Mouse (Mus musculus) lung, embryonic 15.5 days (tissue): ENCODE results near the gene Rhbdl3. TPM values are rescaled to one million over a fixed set of nuclear protein-coding genes. Genes with fewer than 3 reads are reported as not detected.

Source experiments
- ATAC-seq: fragments of 200-750 bp; cut with Nextera tagmentation; 2 replicates; pipeline ENCODE4 v1.8.0; 2017; ENCODE audit warnings: moderate number of reproducible peaks, borderline replicate concordance; ENCODE audit not compliant: low FRiP score, low TSS enrichment; ENCODE audit errors: extremely low read depth
- H3K27ac ChIP-seq: fragments of 300-500 bp; sonication (generic); 2 replicates; pipeline ENCODE4 v1.5.1; 2015; ENCODE audit warnings: moderate library complexity, mild to moderate bottlenecking, inconsistent platforms
- H3K27me3 ChIP-seq: fragments of 300-500 bp; sonication (generic); 2 replicates; pipeline ENCODE4 v1.6.1; 2015; ENCODE audit warnings: inconsistent platforms
- H3K36me3 ChIP-seq: fragments of 300-500 bp; sonication (generic); 2 replicates; pipeline ENCODE4 v1.6.1; 2015; ENCODE audit warnings: inconsistent platforms
- H3K4me1 ChIP-seq: fragments of 300-500 bp; sonication (generic); 2 replicates; pipeline ENCODE4 v1.6.1; 2015; ENCODE audit warnings: inconsistent platforms
- H3K4me2 ChIP-seq: fragments of 300-500 bp; sonication (generic); 2 replicates; pipeline ENCODE4 v1.6.1; 2015; ENCODE audit warnings: inconsistent platforms, mild to moderate bottlenecking, moderate library complexity
- H3K4me3 ChIP-seq: fragments of 300-500 bp; sonication (generic); 2 replicates; pipeline ENCODE4 v1.5.1; 2015; ENCODE audit warnings: mild to moderate bottlenecking, inconsistent platforms
- H3K9ac ChIP-seq: fragments of 300-500 bp; sonication (generic); 2 replicates; pipeline ENCODE4 v1.6.1; 2015; ENCODE audit warnings: inconsistent platforms
- H3K9me3 ChIP-seq: fragments of 300-500 bp; sonication (generic); 2 replicates; pipeline ENCODE4 v1.6.1; 2016; ENCODE audit warnings: inconsistent platforms
- WGBS: fragments of 180-500 bp; shearing (Covaris S2); methylation state at CpG from one replicate; pipeline ENCODE4 v1.1.7; 2015; 5-methylcytosine and 5-hydroxymethylcytosine counted together
- polyA plus RNA-seq: library from polyadenylated mRNA; unstranded; fragments of >200 nt; fragmentation: Nextera tagmentation; extraction: Ambion mirVana; gene quantifications from 2 replicates; pipeline ENCODE4 v1.2.1, GENCODE M21; 2015

Gene Rhbdl3
- polyA plus RNA-seq: 1.5 and 2.4 TPM in 2 replicates

- Histone ChIP-seq H3K4me2 (peak within 1 kb of the TSS; percentile 99), H3K4me1 (peaks cover 32% of the 10 kb centered on the region), H3K9me3 (no peaks in the 10 kb centered on the region), H3K36me3 (no peaks in the 10 kb centered on the region), H3K9ac (peak within 1 kb of the TSS; percentile 42), H3K27ac (no peak within 1 kb of the TSS), H3K27me3 (peaks cover 52% of the 10 kb centered on the region), H3K4me3 (peak within 1 kb of the TSS; percentile 57)
- peak; percentile 74 for ATAC-seq
- WGBS: 0% methylated on average over 58 of the region's 81 CpGs
These were observed at the start of gene Rhbdl3 for GRCm38 (mm10) chr11:80300551-80301315. TSS of gene Rhbdl3 (plus strand) at chr11:80300912.

- WGBS: 88% methylated on average over 8 of the region's 8 CpGs
- Histone ChIP-seq H3K4me2 (no peak overlapping the region), H3K36me3 (peaks cover 29% of the 10 kb centered on the region), H3K9me3 (no peaks in the 10 kb centered on the region), H3K4me3 (no peak overlapping the region), H3K9ac (no peak overlapping the region), H3K27ac (no peak overlapping the region), H3K4me1 (no peaks in the 10 kb centered on the region), H3K27me3 (no peaks in the 10 kb centered on the region)
- no peak for ATAC-seq
These were observed 36.6 kb upstream of the Rhbdl3 start for GRCm38 (mm10) chr11:80264137-80264536.

- H3K27me3 ChIP-seq: no peaks in the 10 kb centered on the region
- WGBS: 72% methylated on average over 5 of the region's 5 CpGs
- H3K27ac ChIP-seq: no peak overlapping the region
- H3K4me3 ChIP-seq: no peak overlapping the region
- peaks cover 4% of the 10 kb centered on the region; the same call in 1 of the 2 replicates for H3K36me3 ChIP-seq
- no peak overlapping the region for H3K9ac ChIP-seq
- no peak overlapping the region for H3K4me2 ChIP-seq
- H3K4me1 ChIP-seq: no peaks in the 10 kb centered on the region
- ATAC-seq: no peak
- no peaks in the 10 kb centered on the region for H3K9me3 ChIP-seq
These were observed 29.6 kb upstream of the Rhbdl3 start for GRCm38 (mm10) chr11:80271096-80271495.

GRCm38 (mm10) chr11:80275011-80275410, 25.7 kb upstream of the Rhbdl3 start:
- no peak for ATAC-seq

GRCm38 (mm10) chr11:80278054-80278453, 22.7 kb upstream of the Rhbdl3 start:
- H3K9me3 ChIP-seq: no peaks in the 10 kb centered on the region
- H3K4me1 ChIP-seq: no peaks in the 10 kb centered on the region
- H3K27me3 ChIP-seq: no peaks in the 10 kb centered on the region
- no peak overlapping the region for H3K4me3 ChIP-seq
- H3K27ac ChIP-seq: no peak overlapping the region
- H3K36me3 ChIP-seq: no peaks in the 10 kb centered on the region
- WGBS: 63% methylated on average over 2 of the region's 2 CpGs
- no peak for ATAC-seq
- H3K9ac ChIP-seq: no peak overlapping the region
- H3K4me2 ChIP-seq: no peak overlapping the region

More at GRCm38 (mm10) chr11:80275011-80275410, 25.7 kb upstream of the Rhbdl3 start:
- no peaks in the 10 kb centered on the region for H3K9me3 ChIP-seq
- no peak overlapping the region for H3K27ac ChIP-seq
- H3K9ac ChIP-seq: no peak overlapping the region
- WGBS: 52% methylated on average over 3 of the region's 3 CpGs
- no peaks in the 10 kb centered on the region for H3K27me3 ChIP-seq
- no peak overlapping the region for H3K4me3 ChIP-seq
- no peaks in the 10 kb centered on the region for H3K36me3 ChIP-seq
- no peaks in the 10 kb centered on the region for H3K4me1 ChIP-seq
- no peak overlapping the region for H3K4me2 ChIP-seq

- Histone ChIP-seq H3K4me1 (no peaks in the 10 kb centered on the region), H3K9ac (no peak overlapping the region), H3K9me3 (no peaks in the 10 kb centered on the region), H3K4me2 (no peak overlapping the region), H3K4me3 (no peak overlapping the region), H3K36me3 (no peaks in the 10 kb centered on the region), H3K27me3 (no peaks in the 10 kb centered on the region), H3K27ac (no peak overlapping the region)
- ATAC-seq: no peak
- WGBS: 61% methylated on average over 3 of the region's 3 CpGs
These were observed 16.9 kb upstream of the Rhbdl3 start for GRCm38 (mm10) chr11:80283786-80284185.

GRCm38 (mm10) chr11:80284641-80285040, 16.1 kb upstream of the Rhbdl3 start:
- WGBS: 35% methylated on average over 6 of the region's 6 CpGs
- Histone ChIP-seq H3K4me2 (no peak overlapping the region), H3K36me3 (no peaks in the 10 kb centered on the region), H3K4me1 (peaks cover 4% of the 10 kb centered on the region), H3K27me3 (no peaks in the 10 kb centered on the region), H3K27ac (no peak overlapping the region), H3K9me3 (no peaks in the 10 kb centered on the region), H3K4me3 (no peak overlapping the region), H3K9ac (no peak overlapping the region)
- no peak for ATAC-seq

- Histone ChIP-seq H3K9ac (no peak overlapping the region), H3K36me3 (no peaks in the 10 kb centered on the region), H3K4me1 (peaks cover 13% of the 10 kb centered on the region), H3K4me3 (no peak overlapping the region), H3K27me3 (no peaks in the 10 kb centered on the region; the same call in 1 of the 2 replicates), H3K4me2 (no peak overlapping the region), H3K27ac (no peak overlapping the region), H3K9me3 (no peaks in the 10 kb centered on the region)
- WGBS: 18% methylated on average over 5 of the region's 5 CpGs
- no peak for ATAC-seq
These were observed 13.6 kb upstream of the Rhbdl3 start for GRCm38 (mm10) chr11:80287150-80287549.

- Histone ChIP-seq H3K27me3 (no peaks in the 10 kb centered on the region; the same call in 1 of the 2 replicates), H3K9me3 (no peaks in the 10 kb centered on the region), H3K4me2 (peak overlapping the region; percentile 48), H3K4me1 (peaks cover 13% of the 10 kb centered on the region), H3K4me3 (no peak overlapping the region), H3K36me3 (no peaks in the 10 kb centered on the region), H3K9ac (no peak overlapping the region), H3K27ac (0 out of 2 replicates have a peak overlapping the region, but pooled peaks have one; percentile 20)
- 2% methylated on average over 23 of the region's 23 CpGs for WGBS
- ATAC-seq: peak; percentile 86
These were observed 10.8 kb upstream of the Rhbdl3 start for GRCm38 (mm10) chr11:80289701-80290445.

GRCm38 (mm10) chr11:80291004-80291403, 9.7 kb upstream of the Rhbdl3 start:
- no peak for ATAC-seq
- Histone ChIP-seq H3K27ac (no peak overlapping the region), H3K9me3 (no peaks in the 10 kb centered on the region), H3K4me2 (no peak overlapping the region), H3K27me3 (peaks cover 11% of the 10 kb centered on the region), H3K9ac (no peak overlapping the region), H3K4me1 (peaks cover 23% of the 10 kb centered on the region), H3K4me3 (no peak overlapping the region), H3K36me3 (no peaks in the 10 kb centered on the region)
- 78% methylated on average over 2 of the region's 2 CpGs for WGBS

- WGBS: 58% methylated on average over 7 of the region's 7 CpGs
- H3K27ac ChIP-seq: no peak overlapping the region
- H3K9me3 ChIP-seq: no peaks in the 10 kb centered on the region
- H3K36me3 ChIP-seq: no peaks in the 10 kb centered on the region
- H3K27me3 ChIP-seq: peaks cover 17% of the 10 kb centered on the region
- no peak for ATAC-seq
- H3K9ac ChIP-seq: no peak overlapping the region
- no peak overlapping the region for H3K4me3 ChIP-seq
- peaks cover 23% of the 10 kb centered on the region for H3K4me1 ChIP-seq
- H3K4me2 ChIP-seq: no peak overlapping the region
These were observed 8.2 kb upstream of the Rhbdl3 start for GRCm38 (mm10) chr11:80292463-80292862.

- Histone ChIP-seq H3K36me3 (no peaks in the 10 kb centered on the region), H3K9ac (no peak overlapping the region), H3K27me3 (peaks cover 32% of the 10 kb centered on the region), H3K4me1 (peaks cover 25% of the 10 kb centered on the region), H3K9me3 (no peaks in the 10 kb centered on the region), H3K4me2 (no peak overlapping the region), H3K4me3 (no peak overlapping the region), H3K27ac (no peak overlapping the region)
- no peak for ATAC-seq
- WGBS: 17% methylated on average over 9 of the region's 9 CpGs
These were observed 5.6 kb upstream of the Rhbdl3 start for GRCm38 (mm10) chr11:80295066-80295465.
